25 mouse cellular contexts compared by ENCODE assay signal in genomic region chr15:80720249-80720648, GRCm38 (mm10). TPM values are rescaled to one million over a fixed set of nuclear protein-coding genes. Genes with fewer than 3 reads are reported as not detected.
DNase-seq lines count a peak whose midpoint lies in the region; ATAC-seq and TF ChIP-seq lines count a peak whose summit lies in the region.
"Had no signal": no experiment of that assay in that cellular context is flagged by ENCODE, and none has a peak within 500 bp of the region (broad histone marks: within the 10 kb centered on the region; RNA-seq: fewer than 3 reads in every experiment).

No protein-coding gene starts in this region.

- TF ChIP-seq CTCF in cerebellum, adult 2 months (IDR thresholded peaks at IDR 0.05; ENCODE audit: borderline replicate concordance, insufficient read depth, low read depth, low read length), result no peak

- no peak overlapping the region for H3K4me2 ChIP-seq in liver, embryonic 13.5 days
- no peak overlapping the region for H3K4me2 ChIP-seq in liver, embryonic 11.5 days
- no peak overlapping the region for H3K4me2 ChIP-seq in midbrain, embryonic 11.5 days
- H3K4me2 ChIP-seq in midbrain, embryonic 16.5 days (ENCODE audit: low read length), result no peak overlapping the region
- H3K4me2 ChIP-seq: embryonic facial prominence, embryonic 13.5 days; forebrain, embryonic 12.5 days; heart, embryonic 12.5 days; hindbrain, embryonic 12.5 days; limb, embryonic 15.5 days; midbrain, embryonic 15.5 days; neural tube, embryonic 13.5 days had no signal

- TF ChIP-seq POLR2A in cerebellum, adult 2 months (IDR thresholded peaks at IDR 0.05; ENCODE audit: borderline replicate concordance, insufficient read depth, low read length), result no peak

- peaks cover 7% of the 10 kb centered on the region for H3K4me1 ChIP-seq in cerebellum, adult 2 months (ENCODE audit: control insufficient read depth, insufficient read depth, low read length)
- peaks cover 12% of the 10 kb centered on the region for H3K4me1 ChIP-seq in liver, embryonic 13.5 days (replicated peaks)
- no peaks in the 10 kb centered on the region for H3K4me1 ChIP-seq in liver, embryonic 11.5 days (replicated peaks; ENCODE audit: control insufficient read depth, insufficient read depth, low read length)
- no peaks in the 10 kb centered on the region for H3K4me1 ChIP-seq in midbrain, embryonic 11.5 days (ENCODE audit: control insufficient read depth, insufficient read depth, low read length)
- H3K4me1 ChIP-seq in midbrain, embryonic 16.5 days (ENCODE audit: control insufficient read depth, insufficient read depth, low read length), result no peaks in the 10 kb centered on the region
- H3K4me1 ChIP-seq: midbrain, embryonic 15.5 days had no signal

- no peak for DNase-seq in cerebellum, adult 2 months
- no peak for DNase-seq in cerebellum, adult 9-11 months
- no peak for DNase-seq in liver, embryonic 13.5 days
- no peak for DNase-seq in liver, embryonic 11.5 days (ENCODE audit: low spot score)
- peak; percentile 14 for DNase-seq in midbrain, embryonic 11.5 days (ENCODE audit: low spot score, missing footprints)
- DNase-seq in yolk sac, embryonic 10.5 days (ENCODE audit: low spot score), result peak; percentile 36
- DNase-seq in adrenal gland, postnatal 14 days, result no peak
- DNase-seq: adrenal gland, postnatal 25 days; cerebellum, postnatal 25 days; embryo, embryonic 11 days; heart, postnatal 14 days; kidney, adult 8-10 months; kidney, postnatal 14 days; left cerebral cortex, postnatal 4 days had no signal

- H3K4me3 ChIP-seq in cerebellum, adult 2 months (replicated peaks; ENCODE audit: insufficient read depth, low read depth, low read length), result no peak overlapping the region
- H3K4me3 ChIP-seq in liver, embryonic 13.5 days (replicated peaks), result no peak overlapping the region
- H3K4me3 ChIP-seq in liver, embryonic 11.5 days (ENCODE audit: low read depth, low read length), result no peak overlapping the region
- no peak overlapping the region for H3K4me3 ChIP-seq in midbrain, embryonic 11.5 days (ENCODE audit: low read depth, low read length)
- no peak overlapping the region for H3K4me3 ChIP-seq in midbrain, embryonic 16.5 days (ENCODE audit: low read depth, low read length)
- H3K4me3 ChIP-seq: embryonic facial prominence, embryonic 13.5 days; erythroblast, embryonic 14.5 days; forebrain, embryonic 12.5 days; heart, embryonic 12.5 days; hindbrain, embryonic 12.5 days; limb, embryonic 15.5 days; midbrain, embryonic 15.5 days; myocyte; neural tube, embryonic 13.5 days had no signal

- H3K36me3 ChIP-seq in liver, embryonic 13.5 days, result no peaks in the 10 kb centered on the region
- H3K36me3 ChIP-seq in liver, embryonic 11.5 days (ENCODE audit: control insufficient read depth, insufficient read depth, low read length), result no peaks in the 10 kb centered on the region
- no peaks in the 10 kb centered on the region for H3K36me3 ChIP-seq in midbrain, embryonic 11.5 days (ENCODE audit: control insufficient read depth, insufficient read depth, low read length)
- H3K36me3 ChIP-seq in midbrain, embryonic 16.5 days (ENCODE audit: control insufficient read depth, insufficient read depth, low read length), result no peaks in the 10 kb centered on the region
- H3K36me3 ChIP-seq: embryonic facial prominence, embryonic 13.5 days; forebrain, embryonic 12.5 days; heart, embryonic 12.5 days; hindbrain, embryonic 12.5 days; limb, embryonic 15.5 days; midbrain, embryonic 15.5 days; neural tube, embryonic 13.5 days had no signal

- no peak overlapping the region for H3K9ac ChIP-seq in liver, embryonic 13.5 days
- no peak overlapping the region for H3K9ac ChIP-seq in liver, embryonic 11.5 days (ENCODE audit: low read depth, low read length)
- H3K9ac ChIP-seq in midbrain, embryonic 11.5 days (ENCODE audit: low read length), result no peak overlapping the region
- H3K9ac ChIP-seq in midbrain, embryonic 16.5 days (ENCODE audit: low read depth, low read length), result no peak overlapping the region
- H3K9ac ChIP-seq: embryonic facial prominence, embryonic 13.5 days; forebrain, embryonic 12.5 days; heart, embryonic 12.5 days; hindbrain, embryonic 12.5 days; limb, embryonic 15.5 days; midbrain, embryonic 15.5 days; neural tube, embryonic 13.5 days had no signal

- H3K27ac ChIP-seq in cerebellum, adult 2 months (ENCODE audit: insufficient read depth, low read length), result 0 out of 2 replicates have a peak overlapping the region, but pooled peaks have one; percentile 43
- H3K27ac ChIP-seq in liver, embryonic 13.5 days, result no peak overlapping the region
- no peak overlapping the region for H3K27ac ChIP-seq in liver, embryonic 11.5 days (ENCODE audit: low read depth, low read length)
- no peak overlapping the region for H3K27ac ChIP-seq in midbrain, embryonic 11.5 days (ENCODE audit: low read depth, low read length)
- H3K27ac ChIP-seq in midbrain, embryonic 16.5 days (ENCODE audit: low read length), result no peak overlapping the region
- H3K27ac ChIP-seq: embryonic facial prominence, embryonic 13.5 days; forebrain, embryonic 12.5 days; hindbrain, embryonic 12.5 days; limb, embryonic 15.5 days; midbrain, embryonic 15.5 days; neural tube, embryonic 13.5 days had no signal

- 33% methylated on average over 5 of the region's 5 CpGs for WGBS in cerebellum, adult 2 months
- WGBS in liver, embryonic 13.5 days (ENCODE audit: insufficient replicate concordance), result 60% methylated on average over 5 of the region's 5 CpGs
- WGBS in liver, embryonic 11.5 days, result 63% methylated on average over 5 of the region's 5 CpGs
- 87% methylated on average over 5 of the region's 5 CpGs for WGBS in midbrain, embryonic 11.5 days
- WGBS in midbrain, embryonic 16.5 days, result 90% methylated on average over 5 of the region's 5 CpGs

- H3K27me3 ChIP-seq in cerebellum, adult 2 months (ENCODE audit: control insufficient read depth, insufficient read depth, low read length), result no peaks in the 10 kb centered on the region
- H3K27me3 ChIP-seq in liver, embryonic 13.5 days, result no peaks in the 10 kb centered on the region
- H3K27me3 ChIP-seq in liver, embryonic 11.5 days (replicated peaks; ENCODE audit: control insufficient read depth, insufficient read depth, low read length), result no peaks in the 10 kb centered on the region
- H3K27me3 ChIP-seq in midbrain, embryonic 11.5 days (ENCODE audit: control insufficient read depth, insufficient read depth, low read length), result no peaks in the 10 kb centered on the region
- no peaks in the 10 kb centered on the region for H3K27me3 ChIP-seq in midbrain, embryonic 16.5 days (ENCODE audit: control insufficient read depth, insufficient read depth, low read depth, low read length)
- H3K27me3 ChIP-seq: embryonic facial prominence, embryonic 13.5 days; forebrain, embryonic 12.5 days; heart, embryonic 12.5 days; hindbrain, embryonic 12.5 days; limb, embryonic 15.5 days; midbrain, embryonic 15.5 days; neural tube, embryonic 13.5 days had no signal

- no peaks in the 10 kb centered on the region for H3K9me3 ChIP-seq in liver, embryonic 13.5 days (replicated peaks)
- H3K9me3 ChIP-seq in liver, embryonic 11.5 days (ENCODE audit: control insufficient read depth, low read length), result no peaks in the 10 kb centered on the region
- H3K9me3 ChIP-seq in midbrain, embryonic 11.5 days (ENCODE audit: control insufficient read depth, low read length), result no peaks in the 10 kb centered on the region
- no peaks in the 10 kb centered on the region for H3K9me3 ChIP-seq in midbrain, embryonic 16.5 days (replicated peaks; ENCODE audit: control insufficient read depth, low read length, poor library complexity, severe bottlenecking)
- H3K9me3 ChIP-seq: embryonic facial prominence, embryonic 13.5 days; forebrain, embryonic 12.5 days; heart, embryonic 12.5 days; hindbrain, embryonic 12.5 days; limb, embryonic 15.5 days; midbrain, embryonic 15.5 days; neural tube, embryonic 13.5 days had no signal

- ATAC-seq in liver, embryonic 13.5 days (ENCODE audit: low read depth), result 0 out of 2 replicates have a peak, but pooled peaks have one; percentile 18
- ATAC-seq in liver, embryonic 11.5 days (replicated peaks; ENCODE audit: low FRiP score), result no peak
- no peak for ATAC-seq in midbrain, embryonic 11.5 days (ENCODE audit: low FRiP score)
- ATAC-seq in midbrain, embryonic 16.5 days, result no peak
- ATAC-seq: midbrain, embryonic 15.5 days had no signal

RNA-seq across cellular contexts. Expression of gene Tnrc6b, which starts 9.1 kb away (rescaled TPM):
- 32.5 and 36.3 TPM in 2 replicates for polyA plus RNA-seq in cerebellum, adult 2 months (2012; rRNA removed)
- polyA plus RNA-seq in liver, embryonic 13.5 days (2015; fragmentation: Nextera tagmentation; extraction: Ambion mirVana), result 18.7 and 23.6 TPM in 2 replicates
- 17.7 and 18.5 TPM in 2 replicates for polyA plus RNA-seq in liver, embryonic 11.5 days (2014; fragmentation: Nextera tagmentation; extraction: Ambion mirVana)
- polyA plus RNA-seq in midbrain, embryonic 11.5 days (2014; fragmentation: Nextera tagmentation; extraction: Ambion mirVana), result 14.7 and 17.0 TPM in 2 replicates
- 33.5 and 44.0 TPM in 2 replicates for polyA plus RNA-seq in midbrain, embryonic 16.5 days (2015; fragmentation: Nextera tagmentation; extraction: Ambion mirVana)
- 55.7 and 63.3 TPM in 2 replicates for total RNA-seq in adrenal gland, postnatal 14 days (2021)

RNA-seq across cellular contexts. Expression of gene Fam83f, which starts 48.6 kb away (rescaled TPM):
- 0.25 and 0.35 TPM in 2 replicates for polyA plus RNA-seq in cerebellum, adult 2 months (2012; rRNA removed)
- 0.73 and 0.83 TPM in 2 replicates for polyA plus RNA-seq in liver, embryonic 13.5 days (2015; fragmentation: Nextera tagmentation; extraction: Ambion mirVana)
- 0.34 and 0.61 TPM in 2 replicates for polyA plus RNA-seq in liver, embryonic 11.5 days (2014; fragmentation: Nextera tagmentation; extraction: Ambion mirVana)
- polyA plus RNA-seq in midbrain, embryonic 11.5 days (2014; fragmentation: Nextera tagmentation; extraction: Ambion mirVana), result 0.12 and 0.16 TPM in 2 replicates
- 0.34 and 0.39 TPM in 2 replicates for polyA plus RNA-seq in midbrain, embryonic 16.5 days (2015; fragmentation: Nextera tagmentation; extraction: Ambion mirVana)
- total RNA-seq in adrenal gland, postnatal 14 days (2021), result 0.79 and 0.96 TPM in 2 replicates
- total RNA-seq: megakaryocyte-erythroid progenitor cell, adult 5-6 weeks had no signal
- polyA plus RNA-seq: erythroblast, embryonic 14.5 days; myocyte had no signal

Comparison
In these comparisons a context has a peak if more than half of its experiments do, and no peak if none do; other contexts are left out.
1. DNase-seq: peak in midbrain, embryonic 11.5 days (single experiment) and yolk sac, embryonic 10.5 days (single experiment); none in cerebellum, adult 2 months (0 of 2), cerebellum, adult 9-11 months (single experiment), liver, embryonic 13.5 days (single experiment), liver, embryonic 11.5 days (single experiment) and adrenal gland, postnatal 14 days (single experiment).